Mouse (Mus musculus) mesoderm, embryonic 11.5 days (tissue): ENCODE results near the gene Bnipl.
"Not testable (repeated sequence)": the region's sequence is repeated elsewhere in the genome, so short reads cannot be mapped to it uniquely, and the experiment has no call there.

Experiments
- DNase-seq: peaks from one replicate; pipeline ENCODE4 v3.0.0-alpha.2; 2012; ENCODE audit warnings: low read depth, low spot score

Bnipl gene

DNA sequence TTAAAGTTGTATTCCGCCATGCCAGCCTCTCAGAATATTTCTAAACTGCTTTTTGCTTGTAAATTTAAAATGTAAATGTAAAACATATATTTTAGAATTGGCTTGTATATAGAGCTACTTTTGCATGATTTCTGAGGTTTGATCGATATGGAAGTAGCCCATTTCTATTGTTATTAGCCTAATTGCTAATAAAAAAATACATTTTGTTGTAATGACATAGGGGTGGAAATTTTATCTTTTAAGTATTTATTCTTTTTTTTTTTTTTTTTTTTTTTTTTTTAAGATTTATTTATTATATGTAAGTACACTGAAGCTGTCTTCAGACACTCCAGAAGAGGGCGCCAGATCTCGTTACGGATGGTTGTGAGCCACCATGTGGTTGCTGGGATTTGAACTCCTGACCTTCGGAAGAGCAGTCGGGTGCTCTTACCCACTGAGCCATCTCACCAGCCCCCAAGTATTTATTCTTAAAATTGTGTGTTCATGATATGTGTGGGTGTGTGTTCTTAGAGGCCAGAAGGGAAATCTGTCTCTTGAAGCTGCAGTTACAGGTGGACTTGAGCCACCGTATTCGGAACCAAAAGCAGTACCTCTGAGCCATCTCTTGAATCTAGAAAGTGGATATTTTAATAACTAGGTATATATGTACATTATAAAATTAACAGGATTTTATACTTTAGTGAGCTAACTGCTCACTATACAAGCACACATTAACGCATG is 37.9 kb downstream of the Bnipl start:
- DNase-seq, result not testable (repeated sequence)

GRCm38 (mm10) chr3:95210585-95210984 is 40.4 kb downstream of the Bnipl start:
- no peak for DNase-seq

DNA sequence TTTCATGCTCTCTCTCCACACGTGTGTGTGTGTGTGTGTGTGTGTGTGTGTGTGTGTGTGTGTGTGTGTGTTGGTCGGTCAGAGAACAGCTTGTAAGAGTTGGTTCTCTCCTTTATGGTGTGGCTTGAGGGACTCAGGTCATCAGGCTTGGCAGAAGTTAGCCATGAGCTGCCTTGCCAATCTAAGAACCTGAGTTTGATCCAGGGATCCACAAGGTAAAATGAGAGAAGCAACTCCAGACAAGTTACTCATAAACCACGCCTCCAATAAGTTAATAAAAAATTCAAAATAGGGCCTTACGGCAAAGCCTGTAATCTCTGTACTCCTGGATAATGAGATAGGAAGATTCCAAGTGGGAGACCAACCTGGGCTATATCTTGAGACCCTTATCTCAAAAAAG is 42.7 kb downstream of the Bnipl start:
- no peak for DNase-seq

DNA sequence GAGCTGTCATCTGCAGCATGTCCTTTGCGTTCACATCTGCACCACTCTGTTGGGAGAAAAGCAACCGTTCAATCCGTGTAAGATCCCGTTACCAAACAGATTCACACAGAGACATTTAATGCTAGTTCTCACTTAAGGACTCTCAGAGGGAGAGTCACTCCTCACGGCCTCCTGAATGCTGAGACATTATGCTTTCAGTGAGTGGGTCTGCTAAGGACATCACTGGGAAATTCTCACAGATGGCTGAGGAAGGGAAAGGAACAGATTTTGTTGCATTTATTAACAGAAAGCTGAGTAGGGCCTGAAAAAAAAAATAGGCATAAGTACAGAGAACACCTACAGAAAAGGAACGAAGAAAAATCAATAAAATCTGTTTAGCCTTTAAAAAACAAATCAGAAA is 47.1 kb downstream of the Bnipl start:
- no peak for DNase-seq

GRCm38 (mm10) chr3:95200562-95200961 is 50.4 kb downstream of the Bnipl start:
- no peak for DNase-seq

- DNase-seq, result no peak
Observed at GRCm38 (mm10) chr3:95200132-95200531, 50.9 kb downstream of the Bnipl start.

- no peak for DNase-seq
Observed at GRCm38 (mm10) chr3:95199101-95199500, 51.9 kb downstream of the Bnipl start.

DNA sequence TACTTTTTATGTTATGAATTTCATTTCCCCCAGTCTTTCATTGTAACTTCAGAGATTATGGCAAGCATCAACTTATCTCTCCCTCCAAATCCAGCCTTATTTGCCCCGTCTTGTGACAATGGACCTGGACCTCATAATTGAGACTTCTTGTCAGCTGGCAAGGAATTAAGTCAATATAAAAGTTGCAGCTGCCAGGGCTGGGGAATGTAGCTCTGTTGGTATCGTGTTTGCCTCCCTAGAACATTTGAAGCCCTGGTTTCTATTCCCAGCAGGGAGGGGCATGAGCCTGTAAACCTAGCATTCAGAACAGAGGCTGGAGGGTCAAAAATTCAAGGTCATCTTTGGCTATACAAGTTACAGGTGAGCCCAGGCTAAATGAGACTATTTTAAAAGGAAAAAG is 55.2 kb downstream of the Bnipl start:
- DNase-seq, result no peak

- DNase-seq, result no peak
Observed at GRCm38 (mm10) chr3:95194721-95195135, 56.3 kb downstream of the Bnipl start.
